Mouse (Mus musculus) C2C12 (cell line): ENCODE measurements around the gene Omg. TPM values are rescaled to one million over a fixed set of nuclear protein-coding genes. Genes with fewer than 3 reads are reported as not detected.

ENCODE experiments used
- H3K27me3 ChIP-seq: one replicate; pipeline ENCODE4 v1.6.1; 2011; ENCODE audit not compliant: control insufficient read depth, insufficient read depth, insufficient read length
- H3K36me3 ChIP-seq: one replicate; pipeline ENCODE4 v1.6.1; 2011; ENCODE audit not compliant: control insufficient read depth, insufficient read depth
- H3K4me3 ChIP-seq: one replicate; pipeline ENCODE4 v1.5.1; 2011; ENCODE audit warnings: mild to moderate bottlenecking, control low read depth; ENCODE audit not compliant: poor library complexity, insufficient read depth, severe bottlenecking
- H3K79me2 ChIP-seq: one replicate; pipeline ENCODE4 v1.6.1; 2011; ENCODE audit not compliant: control insufficient read depth, insufficient read depth
- H3K79me3 ChIP-seq: one replicate; pipeline ENCODE4 v1.6.1; 2011; ENCODE audit warnings: low read depth, control low read depth
- H3ac ChIP-seq: one replicate; pipeline ENCODE3; 2011; ENCODE audit warnings: low read depth; ENCODE audit not compliant: control insufficient read depth, insufficient read length
- CEBPB ChIP-seq: IDR thresholded peaks from one replicate; pipeline ENCODE4 v1.6.1; 2011; ENCODE audit warnings: low read depth, mild to moderate bottlenecking, control low read depth, moderate library complexity
- CTCF ChIP-seq: IDR thresholded peaks from one replicate; pipeline ENCODE4 v1.5.1; 2011; ENCODE audit not compliant: control insufficient read depth, insufficient read depth, insufficient read length
- FOSL1 ChIP-seq: IDR thresholded peaks from one replicate; pipeline ENCODE4 v1.8.0; 2011; ENCODE audit warnings: mild to moderate bottlenecking, low read length; ENCODE audit not compliant: poor library complexity, insufficient read depth, severe bottlenecking
- MAX ChIP-seq: IDR thresholded peaks from one replicate; pipeline ENCODE4 v1.6.1; 2011; ENCODE audit warnings: mild to moderate bottlenecking, control low read depth
- MYOD1 ChIP-seq: IDR thresholded peaks from one replicate; pipeline ENCODE4 v1.6.1; 2011; ENCODE audit warnings: low read depth; ENCODE audit not compliant: control insufficient read depth, insufficient read length
- MYOG ChIP-seq: IDR thresholded peaks from one replicate; pipeline ENCODE4 v1.6.1; 2011; ENCODE audit not compliant: control insufficient read depth, insufficient read length; ENCODE audit errors: extremely low read depth
- USF1 ChIP-seq: IDR thresholded peaks from one replicate; pipeline ENCODE4 v1.6.1; 2011; ENCODE audit warnings: low read depth, mild to moderate bottlenecking, control low read depth, moderate library complexity
- polyA plus RNA-seq: library from polyadenylated mRNA; unstranded; fragments of >200 nt; fragmentation: generic; extraction: Trizol; gene quantifications from one replicate; pipeline ENCODE4 v1.2.1, GENCODE M21; 2012; ENCODE audit warnings: missing spikeins

The Omg gene
- polyA plus RNA-seq, 1 experiment: 0.16 TPM

DNA sequence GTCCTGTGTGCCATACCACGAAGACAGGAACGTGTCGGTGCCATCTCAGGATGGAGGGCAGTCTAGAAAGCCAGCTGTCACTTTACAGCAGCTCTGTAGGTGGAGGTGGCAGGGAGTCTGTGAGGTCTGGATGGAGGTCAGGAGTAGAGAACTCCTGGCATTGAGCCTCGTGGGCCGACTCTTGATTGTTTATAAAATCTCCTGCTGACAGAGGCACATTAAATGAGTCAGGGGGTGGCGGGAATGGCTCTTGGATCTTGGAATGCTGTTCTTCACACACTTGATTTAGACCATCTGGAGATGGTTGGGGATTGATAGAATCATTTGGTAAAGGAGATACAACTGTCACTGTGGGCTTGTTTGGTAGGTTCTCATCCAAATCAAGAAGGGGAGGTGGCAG lies 11.4 kb upstream of the Omg start:
- Histone ChIP-seq H3K27me3 (no peaks in the 10 kb centered on the region), H3K79me3 (no peaks in the 10 kb centered on the region), H3K4me3 (no peak overlapping the region), H3K79me2 (peaks cover under 1% of the 10 kb centered on the region), H3K36me3 (peaks cover 8% of the 10 kb centered on the region), H3ac (no peak overlapping the region)
- TF ChIP-seq MYOG (no peak), MAX (no peak), MYOD1 (no peak), USF1 (no peak), CEBPB (no peak)

- no peaks in the 10 kb centered on the region for H3K79me3 ChIP-seq
- TF ChIP-seq USF1 (no peak), CTCF (no peak), CEBPB (no peak)
- no peaks in the 10 kb centered on the region for H3K79me2 ChIP-seq
- H3K4me3 ChIP-seq: no peak overlapping the region
- no peaks in the 10 kb centered on the region for H3K27me3 ChIP-seq
- no peak overlapping the region for H3ac ChIP-seq
- H3K36me3 ChIP-seq: peaks cover 8% of the 10 kb centered on the region
Observed at GRCm38 (mm10) chr11:79511970-79512369, 8.1 kb upstream of the Omg start.

- Histone ChIP-seq H3K79me3 (no peaks in the 10 kb centered on the region), H3K27me3 (no peaks in the 10 kb centered on the region), H3K36me3 (peaks cover 13% of the 10 kb centered on the region), H3K4me3 (no peak overlapping the region), H3K79me2 (no peaks in the 10 kb centered on the region), H3ac (no peak overlapping the region)
- TF ChIP-seq FOSL1 (no peak), CTCF (no peak), CEBPB (no peak), USF1 (no peak), MYOG (no peak), MYOD1 (no peak), MAX (no peak)
Observed at GRCm38 (mm10) chr11:79504506-79504905, 622 bp upstream of the Omg start.

DNA sequence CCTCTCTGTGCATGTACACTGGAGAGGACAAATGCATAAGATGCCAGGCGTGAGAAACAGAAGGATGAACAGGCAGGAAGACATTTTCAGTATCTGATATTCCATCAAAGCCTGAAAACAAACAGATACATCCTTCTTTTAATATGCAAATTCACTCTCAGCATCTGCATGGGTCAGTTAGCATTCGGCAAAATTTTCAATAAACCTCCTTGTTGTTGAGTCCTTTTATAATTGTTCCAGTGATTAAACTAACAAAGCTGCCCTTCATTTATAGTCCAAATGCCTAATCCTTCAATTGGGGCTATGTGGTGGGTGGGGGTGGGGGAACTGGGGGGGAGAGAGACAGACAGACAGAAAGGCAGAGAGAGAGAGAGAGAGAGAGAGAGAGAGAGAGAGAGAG lies 967 bp downstream of the Omg start:
- H3K4me3 ChIP-seq: no peak overlapping the region
- H3K79me2 ChIP-seq: no peaks in the 10 kb centered on the region
- no peak overlapping the region for H3ac ChIP-seq
- TF ChIP-seq CEBPB (no peak), FOSL1 (no peak), CTCF (no peak), MYOD1 (no peak), MAX (no peak)
- H3K27me3 ChIP-seq: no peaks in the 10 kb centered on the region
- H3K79me3 ChIP-seq: no peaks in the 10 kb centered on the region
- H3K36me3 ChIP-seq: peaks cover 13% of the 10 kb centered on the region

DNA sequence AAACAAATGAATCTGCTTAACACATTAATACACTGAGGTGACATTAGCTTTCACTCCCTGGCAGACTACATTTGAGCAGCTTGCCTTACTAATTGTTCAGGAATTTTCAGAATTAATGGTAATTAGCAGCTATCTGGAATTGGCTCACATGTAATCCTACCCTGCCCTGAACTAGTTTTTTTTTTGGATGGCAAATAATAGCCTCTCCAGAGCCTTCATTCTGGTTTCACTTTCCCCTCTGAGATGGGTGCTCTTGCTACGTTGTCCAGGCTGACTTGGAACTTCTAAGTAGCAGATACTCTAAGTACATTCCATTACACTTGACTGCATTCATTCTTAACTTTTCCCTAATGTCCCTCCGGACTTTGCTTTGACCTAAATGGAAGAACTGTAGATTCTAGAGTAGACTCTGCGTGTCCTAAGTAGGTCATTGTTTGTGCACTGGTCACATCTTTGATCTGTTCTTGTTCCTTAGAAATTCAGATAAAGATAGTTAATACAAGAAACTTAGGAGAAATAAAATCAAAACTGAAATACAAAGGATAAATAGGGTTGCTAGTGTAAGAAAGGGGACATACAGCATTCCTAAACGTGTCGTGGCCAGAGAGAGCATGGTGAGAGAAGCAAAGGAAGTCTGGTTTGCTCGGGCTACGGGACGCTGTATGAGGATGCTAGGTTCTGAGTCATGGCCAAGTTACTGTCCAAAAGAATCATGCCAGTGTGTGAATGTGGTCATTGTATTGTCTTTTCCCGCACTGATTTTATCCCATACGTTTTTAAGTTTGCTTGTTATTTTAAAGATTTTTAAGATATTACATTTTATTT lies 8.7 kb downstream of the Omg start:
- TF ChIP-seq MAX (peak; percentile 42), CTCF (no peak)
- no peaks in the 10 kb centered on the region for H3K79me2 ChIP-seq
- H3K36me3 ChIP-seq: peaks cover 13% of the 10 kb centered on the region
- H3ac ChIP-seq: peak overlapping the region; percentile 33
- H3K27me3 ChIP-seq: no peaks in the 10 kb centered on the region
- H3K4me3 ChIP-seq: no peak overlapping the region
- H3K79me3 ChIP-seq: no peaks in the 10 kb centered on the region

DNA sequence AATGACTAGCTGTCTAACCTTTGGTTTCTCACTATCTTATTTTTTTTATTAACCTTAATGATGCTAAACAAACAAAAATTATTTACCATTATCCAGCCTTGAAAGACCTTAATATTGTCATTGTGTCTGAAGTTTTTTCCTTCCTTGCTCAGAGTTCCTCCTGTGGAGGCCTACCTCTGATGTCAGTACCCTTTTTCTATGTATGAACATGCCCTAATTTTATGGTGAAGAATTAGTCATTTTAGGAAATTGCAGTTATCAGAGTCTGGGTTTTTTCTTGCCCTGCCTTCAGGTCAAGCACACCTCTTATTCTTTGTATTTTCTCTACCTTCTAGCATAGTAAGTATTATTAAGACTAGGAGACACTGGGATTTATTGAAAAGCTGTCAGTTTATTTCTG lies 19.2 kb downstream of the Omg start:
- H3K27me3 ChIP-seq: no peaks in the 10 kb centered on the region
- H3K4me3 ChIP-seq: no peak overlapping the region
- TF ChIP-seq FOSL1 (no peak), MYOG (no peak), CTCF (no peak), USF1 (no peak), MAX (no peak), MYOD1 (no peak)
- H3ac ChIP-seq: no peak overlapping the region
- H3K36me3 ChIP-seq: peaks cover 41% of the 10 kb centered on the region
- H3K79me2 ChIP-seq: no peaks in the 10 kb centered on the region
- no peaks in the 10 kb centered on the region for H3K79me3 ChIP-seq
